Mouse (Mus musculus) limb, embryonic 15.5 days (tissue): ENCODE measurements at regions not wholly inside any gene's neighbourhood (a gene's known extent, or its start where the extent isn't known, plus 50 kb on each side); places are given as distances from the start of the nearest gene placed in this dataset.

Source experiments
- ATAC-seq: fragments of 200-750 bp; cut with Nextera tagmentation; 2 replicates; pipeline ENCODE4 v1.8.0; 2017; ENCODE audit warnings: low read depth, moderate TSS enrichment; ENCODE audit not compliant: insufficient number of reproducible peaks, low FRiP score, low TSS enrichment
- H3K27ac ChIP-seq: fragments of 300-500 bp; sonication (generic); 2 replicates; pipeline ENCODE4 v1.5.1; 2015; ENCODE audit warnings: moderate library complexity, mild to moderate bottlenecking, inconsistent platforms
- H3K27me3 ChIP-seq: fragments of 300-500 bp; sonication (generic); 2 replicates; pipeline ENCODE4 v1.6.1; 2015; ENCODE audit warnings: inconsistent platforms
- H3K36me3 ChIP-seq: fragments of 300-500 bp; sonication (generic); 2 replicates; pipeline ENCODE4 v1.6.1; 2015; ENCODE audit warnings: inconsistent platforms
- H3K4me1 ChIP-seq: fragments of 300-500 bp; sonication (generic); 2 replicates; pipeline ENCODE4 v1.6.1; 2015; ENCODE audit warnings: inconsistent platforms
- H3K4me2 ChIP-seq: fragments of 300-500 bp; sonication (generic); 2 replicates; pipeline ENCODE4 v1.6.1; 2015; ENCODE audit warnings: mild to moderate bottlenecking, inconsistent platforms
- H3K4me3 ChIP-seq: fragments of 300-500 bp; sonication (generic); 2 replicates; pipeline ENCODE4 v1.5.1; 2015; ENCODE audit warnings: mild to moderate bottlenecking, inconsistent platforms
- H3K9ac ChIP-seq: fragments of 300-500 bp; sonication (generic); 2 replicates; pipeline ENCODE4 v1.6.1; 2015; ENCODE audit warnings: inconsistent platforms
- H3K9me3 ChIP-seq: fragments of 300-500 bp; sonication (generic); 2 replicates; pipeline ENCODE4 v1.6.1; 2016; ENCODE audit warnings: inconsistent platforms
- WGBS: fragments of 180-500 bp; shearing (Covaris S2); methylation state at CpG from one replicate; pipeline ENCODE4 v1.1.7; 2015; 5-methylcytosine and 5-hydroxymethylcytosine counted together

- Histone ChIP-seq H3K9ac (no peak overlapping the region), H3K4me3 (no peak overlapping the region), H3K27me3 (no peaks in the 10 kb centered on the region), H3K27ac (no peak overlapping the region), H3K36me3 (no peaks in the 10 kb centered on the region), H3K4me2 (no peak overlapping the region), H3K4me1 (no peaks in the 10 kb centered on the region), H3K9me3 (no peaks in the 10 kb centered on the region)
- no peak for ATAC-seq
- 67% methylated on average over 4 of the region's 4 CpGs for WGBS
Measured at GRCm38 (mm10) chr13:119145713-119146112, 282.7 kb upstream of the Paip1 start.

GRCm38 (mm10) chr13:119147701-119148100, 280.7 kb upstream of the Paip1 start:
- no peak for ATAC-seq
- H3K4me3 ChIP-seq = no peak overlapping the region
- H3K27me3 ChIP-seq = no peaks in the 10 kb centered on the region
- no peak overlapping the region for H3K9ac ChIP-seq
- H3K9me3 ChIP-seq = no peaks in the 10 kb centered on the region
- no peak overlapping the region for H3K4me2 ChIP-seq
- H3K27ac ChIP-seq = no peak overlapping the region
- WGBS = 70% methylated on average over 3 of the region's 3 CpGs
- H3K36me3 ChIP-seq = no peaks in the 10 kb centered on the region
- H3K4me1 ChIP-seq = no peaks in the 10 kb centered on the region

- Histone ChIP-seq H3K4me1 (no peaks in the 10 kb centered on the region), H3K27ac (no peak overlapping the region), H3K4me2 (no peak overlapping the region), H3K36me3 (no peaks in the 10 kb centered on the region), H3K9ac (no peak overlapping the region), H3K4me3 (no peak overlapping the region), H3K9me3 (no peaks in the 10 kb centered on the region), H3K27me3 (no peaks in the 10 kb centered on the region)
- no peak for ATAC-seq
- WGBS = 76% methylated on average over 4 of the region's 4 CpGs
Measured at GRCm38 (mm10) chr13:119149141-119149540, 279.3 kb upstream of the Paip1 start.

GRCm38 (mm10) chr13:119150847-119151548, 277.4 kb upstream of the Paip1 start:
- no peak for ATAC-seq

GRCm38 (mm10) chr13:119177753-119178152, 250.6 kb upstream of the Paip1 start:
- Histone ChIP-seq H3K4me2 (no peak overlapping the region), H3K27ac (0 out of 2 replicates have a peak overlapping the region, but pooled peaks have one; percentile 22), H3K4me1 (peaks cover 9% of the 10 kb centered on the region; the same call in 1 of the 2 replicates), H3K9me3 (no peaks in the 10 kb centered on the region), H3K4me3 (no peak overlapping the region), H3K27me3 (no peaks in the 10 kb centered on the region), H3K9ac (no peak overlapping the region), H3K36me3 (no peaks in the 10 kb centered on the region)
- 37% methylated on average over 4 of the region's 4 CpGs for WGBS
- ATAC-seq = peak; percentile 40; the same call in 1 of the 2 replicates

More at GRCm38 (mm10) chr13:119150847-119151548, 277.4 kb upstream of the Paip1 start:
- 80% methylated on average over 4 of the region's 4 CpGs for WGBS
- no peak overlapping the region for H3K4me2 ChIP-seq
- no peak overlapping the region for H3K4me3 ChIP-seq
- no peak overlapping the region for H3K27ac ChIP-seq
- no peaks in the 10 kb centered on the region for H3K36me3 ChIP-seq
- no peaks in the 10 kb centered on the region for H3K4me1 ChIP-seq
- no peaks in the 10 kb centered on the region for H3K27me3 ChIP-seq
- H3K9ac ChIP-seq = no peak overlapping the region
- no peaks in the 10 kb centered on the region for H3K9me3 ChIP-seq

GRCm38 (mm10) chr13:119178212-119178611, 250.2 kb upstream of the Paip1 start:
- Histone ChIP-seq H3K27ac (no peak overlapping the region), H3K27me3 (no peaks in the 10 kb centered on the region), H3K4me2 (no peak overlapping the region), H3K4me1 (peaks cover 9% of the 10 kb centered on the region; the same call in 1 of the 2 replicates), H3K9ac (no peak overlapping the region), H3K9me3 (no peaks in the 10 kb centered on the region), H3K4me3 (no peak overlapping the region), H3K36me3 (no peaks in the 10 kb centered on the region)
- ATAC-seq = no peak
- WGBS = 71% methylated on average over 5 of the region's 5 CpGs

GRCm38 (mm10) chr13:119179157-119179920, 249.1 kb upstream of the Paip1 start:
- Histone ChIP-seq H3K9ac (no peak overlapping the region), H3K36me3 (no peaks in the 10 kb centered on the region), H3K27ac (no peak overlapping the region), H3K27me3 (no peaks in the 10 kb centered on the region), H3K9me3 (no peaks in the 10 kb centered on the region), H3K4me1 (peaks cover 9% of the 10 kb centered on the region; the same call in 1 of the 2 replicates), H3K4me3 (no peak overlapping the region), H3K4me2 (no peak overlapping the region)
- ATAC-seq = no peak
- WGBS = 9% methylated on average over 1 of the region's 1 CpGs

GRCm38 (mm10) chr13:119184322-119184877, 244.0 kb upstream of the Paip1 start:
- WGBS = 95% methylated on average over 6 of the region's 6 CpGs
- Histone ChIP-seq H3K36me3 (no peaks in the 10 kb centered on the region), H3K4me2 (no peak overlapping the region), H3K9me3 (no peaks in the 10 kb centered on the region), H3K9ac (no peak overlapping the region), H3K4me1 (no peaks in the 10 kb centered on the region), H3K27ac (no peak overlapping the region), H3K27me3 (no peaks in the 10 kb centered on the region), H3K4me3 (no peak overlapping the region)
- ATAC-seq = no peak

- Histone ChIP-seq H3K36me3 (no peaks in the 10 kb centered on the region), H3K9me3 (no peaks in the 10 kb centered on the region), H3K9ac (no peak overlapping the region), H3K4me3 (no peak overlapping the region), H3K27ac (no peak overlapping the region), H3K4me2 (no peak overlapping the region), H3K27me3 (no peaks in the 10 kb centered on the region), H3K4me1 (no peaks in the 10 kb centered on the region)
- 97% methylated on average over 5 of the region's 5 CpGs for WGBS
- no peak for ATAC-seq
Measured at GRCm38 (mm10) chr13:119185567-119186143, 242.7 kb upstream of the Paip1 start.

- no peak for ATAC-seq
- H3K9ac ChIP-seq = no peak overlapping the region
- no peak overlapping the region for H3K4me2 ChIP-seq
- no peaks in the 10 kb centered on the region for H3K27me3 ChIP-seq
- H3K9me3 ChIP-seq = no peaks in the 10 kb centered on the region
- H3K27ac ChIP-seq = no peak overlapping the region
- no peaks in the 10 kb centered on the region for H3K4me1 ChIP-seq
- 94% methylated on average over 11 of the region's 11 CpGs for WGBS
- no peak overlapping the region for H3K4me3 ChIP-seq
- H3K36me3 ChIP-seq = no peaks in the 10 kb centered on the region
Measured at GRCm38 (mm10) chr13:119231556-119231955, 196.8 kb upstream of the Paip1 start.

GRCm38 (mm10) chr13:119232100-119233029, 196.0 kb upstream of the Paip1 start:
- Histone ChIP-seq H3K27me3 (no peaks in the 10 kb centered on the region), H3K36me3 (no peaks in the 10 kb centered on the region), H3K27ac (no peak overlapping the region), H3K4me2 (no peak overlapping the region), H3K9me3 (no peaks in the 10 kb centered on the region), H3K9ac (no peak overlapping the region), H3K4me3 (no peak overlapping the region), H3K4me1 (no peaks in the 10 kb centered on the region)
- no peak for ATAC-seq
- WGBS = 69% methylated on average over 8 of the region's 8 CpGs
